Mouse (Mus musculus): Measurements from ENCODE around the gene Spaca4.

Gene Spaca4

DNA sequence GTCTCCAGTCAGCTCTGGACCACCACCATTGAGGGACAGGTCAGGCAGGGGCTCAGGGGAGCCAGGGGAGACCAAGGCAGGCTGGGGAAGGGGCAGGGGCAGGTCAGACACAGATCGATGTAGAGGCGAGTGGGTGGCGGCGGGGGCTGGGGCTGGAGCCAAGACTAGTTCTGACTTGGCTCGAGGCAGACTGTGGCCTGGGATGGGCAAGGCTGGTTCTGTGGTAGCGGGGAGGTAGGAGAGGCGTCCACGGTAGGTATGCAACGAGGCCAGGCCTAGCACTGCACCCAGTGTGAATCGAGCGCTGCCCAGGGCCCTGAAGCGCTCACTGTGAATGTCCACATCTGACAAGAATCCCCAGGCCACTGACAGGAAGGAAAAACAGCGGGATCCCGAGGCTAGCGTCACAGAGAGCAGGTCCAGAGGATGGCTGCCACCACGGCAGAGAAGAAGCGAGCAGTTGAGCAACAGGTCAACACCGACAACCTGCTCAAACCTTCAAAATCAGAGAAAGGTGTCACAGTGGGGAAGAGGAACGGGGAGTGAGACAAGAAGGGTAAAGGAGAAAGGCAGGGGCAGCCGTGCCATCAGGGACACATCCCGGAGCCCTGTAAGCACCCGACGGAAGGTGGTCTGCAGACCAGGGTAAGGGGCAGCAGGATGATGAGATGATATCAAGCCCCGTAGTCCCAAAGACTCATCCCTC is 14.1 kb downstream of the Spaca4 start:
- no peak for DNase-seq

DNA sequence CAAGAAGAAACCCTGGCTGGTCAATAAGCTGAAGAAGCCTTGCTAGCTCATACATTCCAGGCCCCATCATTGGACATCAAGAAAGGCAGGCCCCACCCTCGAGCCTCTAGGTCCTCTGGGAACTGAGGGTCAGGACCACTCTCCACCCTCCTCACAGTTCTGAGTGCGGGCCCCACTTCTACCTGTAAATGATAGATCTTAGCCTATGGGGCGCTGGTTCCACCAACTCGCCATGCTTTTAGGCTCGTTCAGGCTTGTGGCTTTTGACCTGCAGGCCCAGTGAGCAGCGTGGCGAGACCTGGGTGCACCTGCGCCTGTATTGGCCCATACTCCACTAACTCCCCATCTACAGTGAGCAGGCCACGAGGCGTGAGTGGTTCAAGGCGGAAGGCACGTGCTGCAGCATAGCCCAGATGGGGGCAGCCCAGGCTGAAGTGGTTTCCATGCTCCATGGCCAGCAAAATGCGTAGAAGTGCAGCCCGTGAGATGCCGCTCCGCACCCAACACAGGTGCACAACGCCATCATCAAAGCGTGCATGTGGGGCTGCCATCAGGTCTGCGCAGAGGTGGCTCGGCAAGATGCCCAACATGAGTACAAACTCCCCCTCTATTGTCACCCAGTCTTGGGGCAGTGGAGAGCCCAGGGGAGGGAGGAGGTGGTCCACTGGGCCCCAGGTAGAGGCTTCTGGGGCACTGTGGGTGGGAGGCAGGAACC is 15.0 kb downstream of the Spaca4 start:
- DNase-seq, result no peak

DNA sequence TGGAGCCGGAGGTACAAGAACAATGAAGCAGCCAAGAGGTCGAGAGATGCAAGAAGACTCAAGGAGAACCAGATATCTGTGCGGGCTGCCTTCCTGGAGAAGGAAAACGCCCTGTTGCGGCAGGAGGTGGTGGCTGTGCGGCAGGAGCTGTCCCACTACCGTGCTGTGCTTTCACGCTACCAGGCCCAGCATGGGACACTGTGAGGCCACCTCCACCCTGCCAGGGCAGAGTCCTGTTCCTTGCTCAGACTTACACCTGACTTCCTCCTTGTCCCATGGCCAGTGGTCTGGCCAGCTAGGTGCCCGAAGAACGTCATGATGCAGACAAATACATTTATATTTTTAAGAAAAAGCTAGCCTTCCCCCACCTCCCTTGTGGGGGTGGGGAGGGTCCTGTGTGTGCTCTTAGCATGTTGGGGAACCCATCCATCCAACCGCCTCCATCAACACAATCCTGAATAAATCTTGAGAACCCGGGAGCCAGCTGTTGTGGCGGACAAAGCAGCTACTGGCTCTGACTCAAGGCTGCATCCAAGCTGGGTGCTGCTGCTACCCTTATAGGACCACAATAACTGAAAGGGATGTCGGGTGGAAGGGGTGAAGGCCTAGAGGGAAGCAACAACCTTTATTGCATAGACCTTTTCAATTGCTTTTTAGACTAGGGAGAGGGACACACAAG is 15.8 kb downstream of the Spaca4 start:
- DNase-seq, result no peak

DNA sequence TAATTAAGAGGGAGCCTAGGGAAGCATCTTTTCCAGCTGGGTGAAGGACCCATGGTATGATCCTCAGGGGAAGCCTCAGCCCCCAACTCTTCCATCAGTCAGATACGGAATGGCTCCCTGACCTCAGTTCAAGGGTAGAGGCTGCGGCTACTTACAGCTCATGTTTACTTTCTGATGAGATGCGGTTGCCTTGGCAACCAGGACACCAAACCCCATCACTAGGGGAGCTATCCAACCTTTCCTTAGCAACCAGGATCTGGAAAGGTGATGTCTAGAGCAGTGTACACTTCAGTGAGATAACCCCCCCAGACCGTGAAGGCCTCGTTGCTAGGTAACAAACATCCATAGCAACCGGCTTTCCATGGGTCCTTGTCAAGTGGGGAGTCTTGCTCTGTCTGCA is 16.6 kb downstream of the Spaca4 start:
- DNase-seq, result peak in 1 of 2 experiments; percentile 6

DNA sequence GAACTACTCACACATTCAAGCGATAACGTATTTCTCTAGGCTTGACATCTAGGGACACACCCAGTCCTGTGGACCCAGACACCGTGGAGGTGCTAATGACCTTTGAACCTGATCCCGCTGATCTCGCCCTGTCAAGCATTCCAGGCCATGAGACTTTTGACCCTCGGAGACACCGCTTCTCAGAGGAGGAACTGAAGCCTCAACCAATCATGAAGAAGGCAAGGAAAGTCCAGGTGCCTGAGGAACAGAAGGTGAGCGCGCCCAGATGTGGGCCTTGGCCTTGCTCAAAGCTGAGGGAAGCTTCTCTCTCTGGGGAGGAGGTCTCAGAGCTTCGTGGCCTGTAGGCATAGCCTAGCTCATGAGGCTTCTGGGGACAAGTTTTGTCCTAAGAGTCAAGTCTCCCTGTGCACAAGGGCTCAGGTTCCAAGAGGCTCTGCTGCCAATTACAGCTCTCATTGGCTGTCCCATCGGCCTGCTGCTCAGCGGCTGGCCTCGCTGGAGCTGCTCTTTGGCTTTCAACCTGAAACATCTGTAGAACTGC is 17.3 kb downstream of the Spaca4 start:
- peak; percentile 37 to 58 for DNase-seq

DNA sequence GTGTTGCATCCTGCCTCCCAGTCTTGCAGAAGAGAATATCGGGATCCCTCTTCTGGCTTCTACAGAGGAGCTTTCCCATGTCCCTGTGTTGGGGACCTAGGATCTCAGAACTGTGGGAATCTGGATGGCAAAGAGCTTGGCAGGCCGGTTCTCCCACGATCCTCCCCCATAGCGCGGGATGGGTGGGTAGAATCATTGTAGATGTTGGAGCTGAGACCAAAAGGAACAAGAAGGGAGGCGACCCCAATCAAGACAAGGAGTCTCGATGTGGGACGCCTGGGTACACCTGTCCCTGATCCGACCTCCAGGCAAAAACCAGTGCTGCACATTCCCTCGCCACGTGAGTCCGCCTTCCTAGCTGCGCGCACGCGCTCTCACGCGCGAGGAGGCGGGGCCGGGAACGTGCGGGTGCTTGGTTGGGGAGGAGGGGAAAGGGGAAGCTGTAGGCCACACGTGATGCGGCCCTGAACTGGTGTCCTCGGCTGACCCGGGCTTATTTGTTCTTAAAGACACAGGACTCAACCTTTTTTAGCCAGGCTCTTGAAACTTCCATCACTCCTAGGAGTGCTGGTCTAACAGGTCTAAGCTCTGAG is 18.1 kb downstream of the Spaca4 start:
- DNase-seq, result peak; percentile 95 to 97

DNA sequence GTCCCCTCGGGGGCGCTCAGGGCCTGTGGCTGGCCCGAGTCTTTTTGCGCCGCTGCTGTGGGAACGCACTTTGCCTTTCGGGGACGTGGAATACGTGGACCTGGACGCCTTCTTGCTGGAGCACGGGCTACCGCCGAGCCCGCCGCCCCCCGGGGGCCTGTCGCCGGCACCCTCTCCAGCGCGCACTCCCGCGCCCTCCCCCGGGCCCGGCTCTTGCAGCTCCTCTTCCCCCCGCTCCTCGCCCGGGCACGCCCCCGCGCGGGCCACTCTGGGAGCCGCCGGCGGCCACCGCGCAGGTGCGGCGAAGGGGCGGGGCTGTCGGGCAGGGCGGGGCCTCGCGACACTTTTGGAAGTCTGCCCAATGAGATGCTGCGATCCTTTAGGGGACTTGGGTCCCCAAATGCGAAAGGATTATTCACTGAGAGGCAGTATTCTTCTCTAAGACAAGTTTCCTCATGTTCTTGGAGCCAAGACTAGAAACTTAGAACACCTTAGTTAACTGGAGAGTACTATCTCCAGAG is 18.8 kb downstream of the Spaca4 start:
- peak; percentile 90 to 95 for DNase-seq

DNA sequence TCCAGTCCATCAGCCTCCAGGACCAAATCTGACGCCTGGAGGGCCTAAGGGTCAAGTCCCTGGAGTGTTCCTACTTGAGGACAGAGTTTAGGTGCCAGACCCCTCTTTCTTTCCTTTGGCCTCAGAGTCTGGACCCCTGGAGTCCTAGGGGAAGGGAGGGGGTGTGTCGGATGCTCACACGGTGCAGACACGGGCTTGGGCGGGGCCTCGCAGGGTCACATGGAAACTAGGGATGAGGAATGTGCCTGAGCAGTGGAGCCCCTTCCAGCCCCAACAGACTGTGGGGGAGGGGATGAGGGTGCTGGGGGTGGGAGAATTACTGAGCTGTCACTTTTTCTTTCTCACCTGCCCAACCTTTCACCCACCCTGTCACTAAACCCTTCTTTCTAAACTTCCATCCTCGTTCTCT is 19.7 kb downstream of the Spaca4 start:
- peak; percentile 84 to 91 for DNase-seq

DNA sequence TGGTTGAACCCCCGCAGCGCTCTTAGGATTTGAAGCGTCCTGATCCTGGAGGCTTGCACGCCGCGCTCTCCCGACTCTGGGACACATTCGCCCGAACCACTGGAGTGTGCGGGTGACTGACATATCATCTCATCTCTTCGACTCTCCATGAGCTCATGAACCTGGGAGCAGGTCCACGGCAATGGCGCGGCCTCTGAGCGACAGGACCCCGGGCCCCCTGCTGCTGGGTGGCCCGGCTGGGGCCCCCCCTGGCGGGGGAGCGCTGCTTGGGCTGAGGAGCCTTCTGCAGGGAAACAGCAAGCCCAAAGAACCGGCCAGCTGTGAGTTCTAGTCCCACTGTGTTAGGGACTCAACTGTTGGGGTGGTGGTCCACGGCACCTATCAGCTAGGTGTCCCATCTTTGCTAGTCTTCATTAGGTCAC is 20.2 kb downstream of the Spaca4 start:
- DNase-seq, result no peak

DNA sequence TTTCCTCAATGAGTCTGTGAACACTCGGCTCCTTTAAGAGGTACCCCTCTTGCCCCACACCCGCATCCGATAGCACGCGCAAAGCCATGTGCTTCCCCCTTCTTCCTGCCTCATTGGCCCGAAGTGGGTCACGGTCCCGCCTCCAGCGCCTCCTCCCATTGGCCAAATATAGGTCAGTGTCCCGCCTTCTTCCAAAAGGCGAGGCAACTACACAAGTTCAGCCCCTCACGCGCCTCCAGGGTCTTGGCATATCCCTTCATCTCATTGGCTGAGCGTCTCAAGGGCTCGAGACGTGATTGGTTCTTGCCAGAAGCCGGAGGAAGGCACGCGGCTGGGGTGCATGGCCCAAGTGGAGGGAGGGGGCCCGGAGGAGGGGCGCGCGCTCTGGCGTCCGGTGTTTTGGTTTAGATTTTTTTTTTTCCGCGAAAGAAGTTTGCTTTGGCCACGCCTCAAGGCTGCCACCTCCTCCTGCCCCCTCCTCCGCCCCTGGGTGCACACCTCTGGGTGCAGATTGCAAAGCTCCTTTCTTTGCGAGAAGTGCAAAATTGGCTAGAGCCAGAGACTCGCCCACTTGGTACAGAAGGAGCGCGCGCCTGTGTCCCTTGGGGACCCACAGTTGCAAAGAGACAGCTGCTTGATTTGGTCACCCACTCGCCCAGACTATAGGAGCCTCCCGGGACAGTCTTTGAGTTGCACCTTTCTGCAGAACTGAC is 20.7 kb downstream of the Spaca4 start, which contains the start of gene Dbp:
Gene Dbp (plus strand): TSS at position 359 of the 713 bp plus-strand sequence.
- peak; percentile 98 to 99 for DNase-seq

DNA sequence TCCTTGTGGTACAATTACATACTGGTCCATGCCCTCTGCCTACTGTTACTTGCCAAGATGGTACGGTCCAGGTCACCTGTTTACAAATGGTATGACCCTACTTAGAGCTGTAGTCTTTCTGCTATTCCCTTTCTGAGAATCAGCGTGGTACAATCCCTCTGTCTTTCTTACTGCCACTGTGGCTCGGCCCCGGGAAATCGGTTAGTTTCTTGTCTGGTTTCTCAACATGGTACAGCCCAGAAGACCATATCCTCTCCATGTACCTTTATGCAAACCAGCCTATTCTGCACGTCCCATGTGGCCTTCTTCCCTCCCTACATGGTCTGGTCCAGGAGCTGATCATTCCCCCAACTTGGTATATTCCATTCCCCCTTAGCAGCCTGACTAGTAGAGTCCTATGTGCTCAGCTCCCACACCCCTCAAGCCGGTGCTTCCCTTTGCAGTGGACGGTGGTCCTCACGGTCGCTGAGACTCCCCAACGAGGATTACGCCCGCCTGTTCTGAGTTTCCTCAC is 21.5 kb downstream of the Spaca4 start:
- peak; percentile 69 to 80 for DNase-seq

DNA sequence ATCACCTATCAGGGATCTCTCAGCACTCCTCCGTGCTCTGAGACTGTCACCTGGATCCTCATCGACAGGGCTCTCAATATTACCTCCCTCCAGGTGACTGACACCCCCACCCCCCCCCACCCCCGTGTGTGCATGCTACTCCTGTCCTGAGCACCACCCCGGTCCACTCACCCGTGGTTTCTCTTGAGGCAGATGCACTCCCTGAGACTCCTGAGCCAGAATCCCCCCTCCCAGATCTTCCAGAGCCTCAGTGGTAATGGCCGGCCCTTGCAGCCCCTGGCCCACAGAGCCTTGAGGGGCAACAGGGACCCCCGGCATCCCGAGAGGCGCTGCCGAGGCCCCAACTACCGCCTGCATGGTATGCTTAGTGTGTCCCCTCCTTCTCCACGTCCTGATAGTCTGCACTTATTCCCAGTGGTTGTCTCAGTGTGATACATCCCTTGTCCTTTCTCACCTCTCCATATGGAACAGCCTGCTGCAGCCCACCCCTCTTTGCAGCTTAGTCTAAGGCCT is 22.0 kb downstream of the Spaca4 start:
- no peak for DNase-seq

DNA sequence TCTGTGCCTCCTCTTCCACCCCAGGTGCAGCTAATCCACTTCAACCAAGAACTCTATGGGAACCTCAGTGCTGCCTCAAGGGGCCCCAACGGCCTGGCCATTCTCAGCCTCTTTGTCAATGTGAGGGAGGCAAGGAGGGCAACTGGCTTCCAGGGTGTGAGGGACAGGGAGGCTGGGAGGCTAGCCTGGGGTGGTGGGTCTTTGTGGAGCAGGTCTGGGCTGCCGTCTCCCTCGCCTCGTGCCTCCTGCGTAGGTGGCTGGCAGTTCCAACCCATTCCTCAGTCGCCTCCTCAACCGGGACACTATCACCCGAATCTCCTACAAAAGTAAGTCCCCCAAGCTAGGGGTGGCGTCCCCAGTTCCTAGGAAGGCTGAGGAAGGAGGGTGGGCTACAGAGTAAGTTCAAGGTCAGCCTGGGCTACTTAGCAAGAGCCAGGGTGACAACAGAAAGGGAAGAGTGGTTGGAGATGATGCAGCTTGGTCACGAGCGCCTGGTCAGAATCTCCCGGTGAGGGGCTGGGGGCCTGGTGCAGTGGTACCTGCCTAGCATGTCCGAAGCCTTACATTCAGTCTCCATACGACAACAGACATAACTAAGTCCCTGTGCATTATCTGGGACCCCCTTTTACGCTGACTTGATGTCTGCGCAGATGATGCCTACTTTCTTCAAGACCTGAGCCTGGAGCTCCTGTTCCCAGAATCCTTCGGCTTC is 22.6 kb downstream of the Spaca4 start:
- DNase-seq, result peak in 1 of 2 experiments; percentile 6

DNA sequence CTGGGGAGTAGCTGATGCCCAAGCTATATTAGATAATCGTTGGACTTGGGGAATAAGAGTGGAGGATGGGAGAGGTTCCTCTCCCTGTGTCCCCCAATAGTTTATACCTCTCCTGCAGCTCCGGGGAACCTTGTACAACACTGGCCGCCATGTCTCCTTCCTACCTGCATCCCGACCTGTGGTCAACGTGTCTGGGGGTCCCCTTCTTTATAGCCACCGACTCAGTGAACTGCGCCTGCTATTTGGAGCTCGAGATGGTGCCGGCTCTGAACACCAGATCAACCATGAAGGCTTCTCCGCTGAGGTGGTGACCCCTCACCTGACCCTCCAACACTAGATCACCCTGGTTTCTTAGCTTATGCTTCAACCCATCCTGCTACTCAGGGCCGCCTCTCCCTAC is 23.3 kb downstream of the Spaca4 start:
- DNase-seq, result no peak

DNA sequence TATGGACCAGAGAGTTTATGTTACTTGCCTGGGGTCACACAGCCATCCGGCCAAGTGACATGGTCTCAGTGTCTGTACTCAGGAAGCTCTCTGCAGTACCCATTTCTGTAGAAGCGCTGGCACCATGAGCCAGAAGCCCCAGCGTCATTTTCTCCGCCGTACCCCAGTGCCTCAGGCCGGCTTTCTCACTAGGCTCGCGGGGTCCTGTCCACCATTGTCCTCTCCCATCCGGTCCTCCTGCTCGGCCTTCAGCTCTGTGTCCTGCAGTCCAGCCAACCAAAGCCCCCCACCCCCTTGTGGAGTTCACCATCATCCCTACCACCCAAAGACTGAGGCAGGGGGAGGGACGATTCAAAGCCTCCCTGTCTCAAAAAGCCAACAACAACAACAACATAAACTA is 24.0 kb downstream of the Spaca4 start:
- DNase-seq, result no peak

DNA sequence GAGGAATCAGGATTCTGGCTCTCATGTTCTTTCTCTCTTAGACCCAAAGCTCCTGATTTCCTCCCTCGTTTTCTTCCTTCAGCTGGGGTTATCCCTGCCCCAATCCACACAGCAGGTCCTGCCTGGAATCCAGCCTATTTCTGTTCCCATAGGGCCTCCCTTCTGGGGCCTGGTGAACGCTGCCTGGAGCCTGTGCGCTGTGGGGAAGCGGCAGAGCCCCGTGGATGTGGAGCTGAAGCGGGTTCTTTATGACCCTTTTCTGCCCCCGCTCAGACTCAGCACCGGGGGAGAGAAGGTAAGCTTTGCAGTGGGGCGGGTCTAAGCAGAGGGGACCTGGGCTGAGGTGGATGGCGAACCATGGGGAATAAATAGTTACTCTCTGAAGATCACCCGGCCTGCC is 24.5 kb downstream of the Spaca4 start:
- peak in 1 of 2 experiments; percentile 57 for DNase-seq

DNA sequence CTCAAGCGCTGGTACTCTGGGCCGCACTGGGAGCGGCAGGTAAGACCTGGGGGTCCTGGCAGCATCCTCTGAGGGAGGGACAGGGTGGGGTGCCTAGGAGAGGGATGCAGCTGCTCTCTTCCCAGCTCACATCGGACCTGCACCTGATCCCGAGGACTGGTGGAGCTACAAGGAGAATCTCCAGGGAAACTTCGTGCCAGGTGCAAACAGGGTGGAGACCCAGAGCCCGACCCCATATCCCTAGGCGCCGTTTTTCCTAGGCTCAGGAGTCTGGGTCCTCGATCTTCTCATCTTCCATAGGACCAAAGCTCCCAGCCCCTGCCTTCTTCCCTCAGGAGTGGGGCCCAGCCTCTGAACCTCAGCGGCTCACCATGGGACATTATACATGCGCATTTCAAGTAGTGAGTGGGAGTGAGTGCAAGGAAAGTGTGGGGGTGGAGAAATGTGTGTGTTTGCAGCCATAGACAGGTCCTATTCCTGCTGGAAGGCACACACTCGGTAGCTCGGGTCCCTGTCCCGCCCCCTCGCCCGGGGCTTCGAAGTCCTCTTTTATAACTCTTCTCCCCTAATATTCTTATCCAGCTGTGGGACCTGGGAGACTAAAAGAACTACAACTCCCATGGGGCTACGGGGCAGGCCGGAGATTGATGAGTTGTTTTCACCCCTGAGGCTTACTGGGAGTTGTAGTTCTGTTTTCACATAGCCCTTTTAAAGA is 25.2 kb downstream of the Spaca4 start:
- DNase-seq, result peak; percentile 81 to 86

DNA sequence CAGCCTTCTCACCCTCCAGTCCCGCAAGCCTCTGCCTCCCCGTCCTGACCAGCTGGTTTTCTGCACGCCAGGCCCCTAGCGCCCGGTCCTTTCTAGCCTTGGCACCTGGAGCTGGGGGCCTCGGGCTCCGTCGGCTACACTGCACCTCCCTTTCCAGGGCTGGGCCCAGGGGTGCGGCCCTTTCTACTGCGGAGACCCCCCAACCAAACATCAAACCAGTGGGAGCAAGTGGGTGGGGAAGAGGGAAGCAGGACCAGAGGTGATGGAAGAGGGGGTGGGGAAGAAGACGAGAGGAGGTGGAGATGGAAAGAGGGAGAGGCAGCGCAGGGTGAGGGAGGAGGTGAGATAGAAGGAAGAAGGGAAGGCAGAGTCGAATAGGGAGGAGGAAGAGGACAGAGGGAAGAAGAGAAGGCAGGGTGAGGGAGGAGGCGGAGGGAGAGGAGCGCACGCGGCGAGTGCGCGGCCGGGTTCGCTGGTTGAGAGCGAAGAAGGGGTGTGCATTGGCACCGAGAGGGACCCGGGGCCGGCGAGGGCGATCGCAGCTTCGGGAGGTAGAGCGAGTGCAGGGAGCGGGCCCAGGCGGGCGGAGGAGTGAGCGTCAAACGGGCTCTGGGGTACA is 26.0 kb downstream of the Spaca4 start, which contains the start of gene Car11:
Gene Car11 (plus strand): TSS at position 321 of the 619 bp plus-strand sequence.
- no peak for DNase-seq

DNA sequence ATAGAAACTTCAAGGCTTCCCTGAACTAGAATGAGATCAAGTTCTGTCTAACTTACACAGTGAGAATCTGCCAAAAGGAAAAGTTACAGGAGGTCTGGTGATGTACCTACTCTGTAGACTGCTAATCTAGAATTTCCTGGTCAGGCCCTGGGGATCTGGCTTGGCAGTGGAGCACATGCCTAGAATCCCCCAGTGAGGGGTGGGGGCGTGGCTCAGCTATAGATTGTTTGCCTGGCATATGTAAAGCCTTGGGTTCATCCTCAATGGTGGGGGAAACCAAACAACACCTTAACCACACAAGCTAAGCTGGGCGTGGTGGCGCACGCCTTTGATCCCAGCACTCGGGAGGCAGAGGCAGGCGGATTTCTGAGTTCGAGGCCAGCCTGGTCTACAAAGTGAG is 27.7 kb downstream of the Spaca4 start:
- DNase-seq, result no peak

DNA sequence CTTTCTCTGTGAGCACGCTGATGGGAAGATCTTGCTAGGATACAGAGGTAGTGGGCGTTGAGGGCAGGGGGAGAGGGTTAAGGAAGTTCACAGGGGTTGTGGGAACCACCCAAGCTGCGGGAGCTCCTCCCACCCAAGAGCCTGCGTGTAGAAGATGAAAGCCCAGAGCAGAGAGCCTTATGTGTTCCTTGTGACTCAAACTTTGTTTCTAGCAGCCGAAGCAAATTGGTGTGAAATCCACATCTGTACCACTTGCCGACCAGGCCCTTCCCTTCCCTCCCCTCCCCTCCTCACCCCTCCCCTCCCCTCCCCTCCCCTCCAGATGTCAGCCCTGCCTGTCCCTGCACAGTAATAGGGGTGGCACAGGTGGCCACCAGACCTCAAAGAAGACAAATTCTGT is 30.5 kb downstream of the Spaca4 start:
- DNase-seq, result no peak

Data from kidney, postnatal 4 days (tissue).